Mouse (Mus musculus) liver, embryonic 12.5 days (tissue): ENCODE results near the gene Arl3. TPM values are rescaled to one million over a fixed set of nuclear protein-coding genes. Genes with fewer than 3 reads are reported as not detected.
A peak's percentile ranks its signal among the peaks of the same experiment; 100 is the strongest.

Source experiments
- ATAC-seq: fragments of 200-750 bp; cut with Nextera tagmentation; 2 replicates; pipeline ENCODE4 v1.8.0; 2017; ENCODE audit warnings: moderate number of reproducible peaks, mild to moderate bottlenecking, moderate library complexity
- H3K27ac ChIP-seq: fragments of 300-500 bp; sonication (generic); 2 replicates; pipeline ENCODE4 v1.5.1; 2016; ENCODE audit warnings: mild to moderate bottlenecking
- H3K27me3 ChIP-seq: fragments of 300-500 bp; sonication (generic); replicated peaks from 2 replicates; pipeline ENCODE4 v1.6.1; 2016; ENCODE audit warnings: mild to moderate bottlenecking, moderate library complexity
- H3K36me3 ChIP-seq: fragments of 300-500 bp; sonication (generic); 2 replicates; pipeline ENCODE4 v1.6.1; 2016; ENCODE audit warnings: mild to moderate bottlenecking, moderate library complexity
- H3K4me1 ChIP-seq: fragments of 300-500 bp; sonication (generic); 2 replicates; pipeline ENCODE4 v1.6.1; 2016
- H3K4me2 ChIP-seq: fragments of 300-500 bp; sonication (generic); 2 replicates; pipeline ENCODE4 v1.6.1; 2016; ENCODE audit warnings: mild to moderate bottlenecking, moderate library complexity
- H3K4me3 ChIP-seq: fragments of 300-500 bp; sonication (generic); 2 replicates; pipeline ENCODE4 v1.5.1; 2016; ENCODE audit warnings: mild to moderate bottlenecking, moderate library complexity
- H3K9ac ChIP-seq: fragments of 300-500 bp; sonication (generic); 2 replicates; pipeline ENCODE4 v1.6.1; 2016; ENCODE audit warnings: mild to moderate bottlenecking, moderate library complexity
- H3K9me3 ChIP-seq: fragments of 300-500 bp; sonication (generic); replicated peaks from 2 replicates; pipeline ENCODE4 v1.6.1; 2016; ENCODE audit warnings: mild to moderate bottlenecking, moderate library complexity
- WGBS: fragments of 180-500 bp; shearing (Covaris S2); methylation state at CpG from one replicate; pipeline ENCODE4 v1.1.7; 2016; ENCODE audit not compliant: insufficient replicate concordance; 5-methylcytosine and 5-hydroxymethylcytosine counted together
- polyA plus RNA-seq: library from polyadenylated mRNA; unstranded; fragments of >200 nt; fragmentation: Nextera tagmentation; extraction: Ambion mirVana; gene quantifications from 2 replicates; pipeline ENCODE4 v1.2.1, GENCODE M21; 2016

The Arl3 gene
- polyA plus RNA-seq, 1 experiment from 2014 or later: 37.2 TPM

GRCm38 (mm10) chr19:46502069-46502455 is 70.9 kb downstream of the Arl3 start:
- Histone ChIP-seq H3K4me3 (peak overlapping the region; percentile 87), H3K4me2 (peak overlapping the region; percentile 99), H3K9ac (peak overlapping the region; percentile 96), H3K4me1 (peaks cover 57% of the 10 kb centered on the region), H3K9me3 (no peaks in the 10 kb centered on the region), H3K27ac (peak overlapping the region; percentile 99), H3K27me3 (no peaks in the 10 kb centered on the region), H3K36me3 (peaks cover 20% of the 10 kb centered on the region)
- ATAC-seq: no peak
- 0% methylated on average over 43 of the region's 46 CpGs for WGBS

GRCm38 (mm10) chr19:46501401-46502068 is 71.5 kb downstream of the Arl3 start, which contains the start of gene Trim8:
Gene Trim8 (plus strand): TSS chr19:46501702.
- no peak for ATAC-seq
- peak within 1 kb of the TSS; percentile 99 for H3K27ac ChIP-seq
- WGBS: under 1% methylated on average over 41 of the region's 64 CpGs
- H3K9ac ChIP-seq: peak within 1 kb of the TSS; percentile 96
- H3K4me2 ChIP-seq: peak within 1 kb of the TSS; percentile 99
- H3K4me1 ChIP-seq: peaks cover 52% of the 10 kb centered on the region
- H3K4me3 ChIP-seq: peak within 1 kb of the TSS; percentile 87
- peaks cover 15% of the 10 kb centered on the region for H3K36me3 ChIP-seq
- H3K9me3 ChIP-seq: no peaks in the 10 kb centered on the region
- H3K27me3 ChIP-seq: no peaks in the 10 kb centered on the region

GRCm38 (mm10) chr19:46500581-46501341 is 72.2 kb downstream of the Arl3 start:
- peak overlapping the region; percentile 99 for H3K4me2 ChIP-seq
- peaks cover 44% of the 10 kb centered on the region for H3K4me1 ChIP-seq
- peak overlapping the region; percentile 96 for H3K9ac ChIP-seq
- 1% methylated on average over 43 of the region's 50 CpGs for WGBS
- H3K27ac ChIP-seq: peak overlapping the region; percentile 99
- no peaks in the 10 kb centered on the region for H3K27me3 ChIP-seq
- peaks cover 7% of the 10 kb centered on the region for H3K36me3 ChIP-seq
- ATAC-seq: no peak
- H3K9me3 ChIP-seq: no peaks in the 10 kb centered on the region
- H3K4me3 ChIP-seq: peak overlapping the region; percentile 87

- peak overlapping the region; percentile 96 for H3K9ac ChIP-seq
- no peaks in the 10 kb centered on the region for H3K9me3 ChIP-seq
- peak; percentile 66 for ATAC-seq
- peaks cover 37% of the 10 kb centered on the region for H3K4me1 ChIP-seq
- no peaks in the 10 kb centered on the region for H3K36me3 ChIP-seq
- under 1% methylated on average over 49 of the region's 52 CpGs for WGBS
- peak overlapping the region; percentile 99 for H3K27ac ChIP-seq
- no peaks in the 10 kb centered on the region for H3K27me3 ChIP-seq
- peak overlapping the region; percentile 99 for H3K4me2 ChIP-seq
- H3K4me3 ChIP-seq: peak overlapping the region; percentile 87
Measured at GRCm38 (mm10) chr19:46499836-46500580, 73.0 kb downstream of the Arl3 start.

- H3K27ac ChIP-seq: peak overlapping the region; percentile 99
- no peaks in the 10 kb centered on the region for H3K27me3 ChIP-seq
- H3K4me1 ChIP-seq: peaks cover 32% of the 10 kb centered on the region
- 3% methylated on average over 3 of the region's 3 CpGs for WGBS
- peak overlapping the region; percentile 87 for H3K4me3 ChIP-seq
- H3K9me3 ChIP-seq: no peaks in the 10 kb centered on the region
- no peak overlapping the region for H3K9ac ChIP-seq
- no peaks in the 10 kb centered on the region for H3K36me3 ChIP-seq
- ATAC-seq: no peak
- peak overlapping the region; percentile 99 for H3K4me2 ChIP-seq
Measured at GRCm38 (mm10) chr19:46499539-46499835, 73.5 kb downstream of the Arl3 start.

- Histone ChIP-seq H3K4me2 (no peak overlapping the region), H3K27me3 (no peaks in the 10 kb centered on the region), H3K27ac (no peak overlapping the region), H3K9me3 (no peaks in the 10 kb centered on the region), H3K36me3 (no peaks in the 10 kb centered on the region), H3K9ac (no peak overlapping the region), H3K4me3 (no peak overlapping the region), H3K4me1 (peaks cover 9% of the 10 kb centered on the region)
- 65% methylated on average over 2 of the region's 2 CpGs for WGBS
- no peak for ATAC-seq
Measured at GRCm38 (mm10) chr19:46497230-46497629, 75.8 kb downstream of the Arl3 start.

- H3K9me3 ChIP-seq: no peaks in the 10 kb centered on the region
- WGBS: 45% methylated on average over 8 of the region's 8 CpGs
- H3K4me3 ChIP-seq: no peak overlapping the region
- no peak overlapping the region for H3K4me2 ChIP-seq
- no peak overlapping the region for H3K9ac ChIP-seq
- H3K27me3 ChIP-seq: no peaks in the 10 kb centered on the region
- peaks cover 10% of the 10 kb centered on the region for H3K4me1 ChIP-seq
- no peaks in the 10 kb centered on the region for H3K36me3 ChIP-seq
- ATAC-seq: no peak
- H3K27ac ChIP-seq: no peak overlapping the region
Measured at GRCm38 (mm10) chr19:46495136-46495535, 77.9 kb downstream of the Arl3 start.

GRCm38 (mm10) chr19:46490634-46491033 is 82.4 kb downstream of the Arl3 start:
- WGBS: 12% methylated on average over 2 of the region's 2 CpGs
- H3K27ac ChIP-seq: 0 out of 2 replicates have a peak overlapping the region, but pooled peaks have one; percentile 7

GRCm38 (mm10) chr19:46489448-46489847 is 83.5 kb downstream of the Arl3 start:
- ATAC-seq: no peak
- H3K4me3 ChIP-seq: no peak overlapping the region
- H3K36me3 ChIP-seq: peaks cover 11% of the 10 kb centered on the region; the same call in 1 of the 2 replicates
- no peak overlapping the region for H3K9ac ChIP-seq
- H3K4me2 ChIP-seq: no peak overlapping the region
- H3K4me1 ChIP-seq: peaks cover 37% of the 10 kb centered on the region
- no peaks in the 10 kb centered on the region for H3K9me3 ChIP-seq
- no peaks in the 10 kb centered on the region for H3K27me3 ChIP-seq
- WGBS: 71% methylated on average over 1 of the region's 1 CpGs
- H3K27ac ChIP-seq: no peak overlapping the region

More at GRCm38 (mm10) chr19:46490634-46491033, 82.4 kb downstream of the Arl3 start:
- H3K27me3 ChIP-seq: no peaks in the 10 kb centered on the region
- peaks cover 25% of the 10 kb centered on the region for H3K4me1 ChIP-seq
- H3K4me3 ChIP-seq: no peak overlapping the region
- H3K4me2 ChIP-seq: no peak overlapping the region
- no peak overlapping the region; the same call in 1 of the 2 replicates for H3K9ac ChIP-seq
- no peaks in the 10 kb centered on the region for H3K9me3 ChIP-seq
- no peak for ATAC-seq
- H3K36me3 ChIP-seq: peaks cover 8% of the 10 kb centered on the region; the same call in 1 of the 2 replicates

- 0 out of 2 replicates have a peak overlapping the region, but pooled peaks have one; percentile 5 for H3K9ac ChIP-seq
- H3K27me3 ChIP-seq: no peaks in the 10 kb centered on the region
- no peak overlapping the region for H3K4me3 ChIP-seq
- H3K27ac ChIP-seq: peak overlapping the region; percentile 41; the same call in 1 of the 2 replicates
- H3K4me1 ChIP-seq: peaks cover 64% of the 10 kb centered on the region
- H3K36me3 ChIP-seq: peaks cover 16% of the 10 kb centered on the region; the same call in 1 of the 2 replicates
- WGBS: 23% methylated on average over 2 of the region's 2 CpGs
- ATAC-seq: no peak
- H3K9me3 ChIP-seq: no peaks in the 10 kb centered on the region
- H3K4me2 ChIP-seq: no peak overlapping the region
Measured at GRCm38 (mm10) chr19:46486709-46487108, 86.3 kb downstream of the Arl3 start.

GRCm38 (mm10) chr19:46485847-46486246 is 87.2 kb downstream of the Arl3 start:
- Histone ChIP-seq H3K4me2 (peak overlapping the region; percentile 37), H3K27me3 (no peaks in the 10 kb centered on the region), H3K36me3 (peaks cover 16% of the 10 kb centered on the region; the same call in 1 of the 2 replicates), H3K9me3 (no peaks in the 10 kb centered on the region), H3K4me3 (no peak overlapping the region), H3K4me1 (peaks cover 73% of the 10 kb centered on the region), H3K27ac (peak overlapping the region; percentile 41), H3K9ac (no peak overlapping the region; the same call in 1 of the 2 replicates)
- ATAC-seq: peak; percentile 63; the same call in 1 of the 2 replicates
- WGBS: 43% methylated on average over 9 of the region's 9 CpGs
